Mouse (Mus musculus) heart, adult 2 months (tissue): Measurements from ENCODE around the gene Gyg.

Source experiments
- CTCF ChIP-seq: fragments of 200-600 bp; IDR thresholded peaks from 2 replicates; pipeline ENCODE4 v1.8.1; 2022; ENCODE audit warnings: antibody characterized with exemption, mild to moderate bottlenecking, moderate library complexity
- POLR2A ChIP-seq: fragments of 200-500 bp; IDR thresholded peaks from 2 replicates; pipeline ENCODE4 v1.6.1; 2011; ENCODE audit warnings: mild to moderate bottlenecking, low read depth, low read length, control low read depth; ENCODE audit not compliant: insufficient read depth

- TF ChIP-seq POLR2A: no peak
- no peak for TF ChIP-seq CTCF
Measured at GRCm38 (mm10) chr3:20144401-20144800, 10.7 kb downstream of the Gyg start.
